Mouse (Mus musculus): ENCODE measurements around the gene Tspan11. TPM values are rescaled to one million over a fixed set of nuclear protein-coding genes. Genes with fewer than 3 reads are reported as not detected.

Gene Tspan11
- polyA plus RNA-seq, 1 experiment from 2014 or later, result 9.6 TPM

- Histone ChIP-seq H3K9me3 (ENCODE audit: control insufficient read depth, low read length) (no peaks in the 10 kb centered on the region), H3K9ac (replicated peaks; ENCODE audit: low read depth, low read length) (no peak overlapping the region), H3K27me3 (replicated peaks; ENCODE audit: control insufficient read depth, insufficient read depth, low read length) (no peaks in the 10 kb centered on the region), H3K4me2 (ENCODE audit: low read length) (peak overlapping the region; percentile 1; the same call in 1 of the 2 replicates), H3K4me3 (replicated peaks; ENCODE audit: low read length) (no peak overlapping the region), H3K36me3 (ENCODE audit: control insufficient read depth, insufficient read depth) (no peaks in the 10 kb centered on the region), H3K27ac (ENCODE audit: low read length) (no peak overlapping the region), H3K4me1 (replicated peaks; ENCODE audit: control insufficient read depth, insufficient read depth, low read length) (peaks cover 25% of the 10 kb centered on the region)
- ATAC-seq, result peak; percentile 27; the same call in 1 of the 2 replicates
- WGBS, result 20% methylated on average over 16 of the region's 16 CpGs
Observed at GRCm38 (mm10) chr6:127853771-127854687, 33.4 kb upstream of the Tspan11 start.

DNA sequence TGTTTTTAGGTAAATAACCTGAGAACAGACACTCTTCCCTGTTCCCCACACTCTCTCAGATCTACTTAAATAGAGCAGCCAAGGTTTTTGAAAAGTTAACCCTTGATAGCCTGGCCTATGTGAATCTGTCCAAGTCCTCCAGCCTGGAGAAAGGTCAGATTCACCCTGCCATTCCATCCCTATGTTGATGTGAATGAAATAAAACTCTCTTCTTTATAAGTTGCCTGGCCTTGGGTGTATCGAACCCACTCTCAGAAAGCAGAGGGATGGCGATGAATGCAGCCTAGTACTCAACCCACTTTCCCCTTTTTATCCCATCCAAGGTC is 32.7 kb upstream of the Tspan11 start:
- Histone ChIP-seq H3K36me3 (ENCODE audit: control insufficient read depth, insufficient read depth) (no peaks in the 10 kb centered on the region), H3K4me1 (replicated peaks; ENCODE audit: control insufficient read depth, insufficient read depth, low read length) (peaks cover 25% of the 10 kb centered on the region), H3K9me3 (ENCODE audit: control insufficient read depth, low read length) (no peaks in the 10 kb centered on the region), H3K9ac (replicated peaks; ENCODE audit: low read depth, low read length) (no peak overlapping the region), H3K4me3 (replicated peaks; ENCODE audit: low read length) (no peak overlapping the region), H3K4me2 (ENCODE audit: low read length) (no peak overlapping the region), H3K27me3 (replicated peaks; ENCODE audit: control insufficient read depth, insufficient read depth, low read length) (no peaks in the 10 kb centered on the region), H3K27ac (ENCODE audit: low read length) (no peak overlapping the region)
- no peak for ATAC-seq
- 98% methylated on average over 2 of the region's 2 CpGs for WGBS

- Histone ChIP-seq H3K9me3 (ENCODE audit: control insufficient read depth, low read length) (no peaks in the 10 kb centered on the region), H3K4me1 (replicated peaks; ENCODE audit: control insufficient read depth, insufficient read depth, low read length) (peaks cover 25% of the 10 kb centered on the region), H3K4me3 (replicated peaks; ENCODE audit: low read length) (no peak overlapping the region), H3K27me3 (replicated peaks; ENCODE audit: control insufficient read depth, insufficient read depth, low read length) (no peaks in the 10 kb centered on the region), H3K27ac (ENCODE audit: low read length) (no peak overlapping the region), H3K4me2 (ENCODE audit: low read length) (no peak overlapping the region), H3K9ac (replicated peaks; ENCODE audit: low read depth, low read length) (no peak overlapping the region), H3K36me3 (ENCODE audit: control insufficient read depth, insufficient read depth) (no peaks in the 10 kb centered on the region)
- WGBS, result 16% methylated on average over 9 of the region's 9 CpGs
- ATAC-seq, result peak; percentile 84
Observed at GRCm38 (mm10) chr6:127855711-127856295, 31.6 kb upstream of the Tspan11 start.

DNA sequence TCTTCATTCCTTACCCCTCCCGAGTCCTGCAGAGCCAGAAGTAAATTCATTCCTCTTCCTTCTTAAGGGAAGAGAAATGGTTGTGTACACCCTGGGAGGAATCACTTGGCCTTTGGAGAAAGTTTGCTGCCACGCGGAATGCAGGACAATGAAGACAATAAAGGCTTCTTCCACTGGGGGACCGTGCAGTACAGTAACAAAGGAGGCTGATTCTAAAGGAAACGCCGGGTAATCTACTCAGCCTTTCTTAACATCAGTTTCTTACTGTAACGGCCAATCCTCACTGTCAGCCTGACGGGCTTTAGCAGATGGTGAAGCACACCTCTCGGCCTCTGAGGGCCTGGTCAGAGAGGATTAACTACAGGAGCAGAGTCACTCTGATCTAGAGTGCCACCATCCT is 25.4 kb upstream of the Tspan11 start:
- no peaks in the 10 kb centered on the region for H3K36me3 ChIP-seq (ENCODE audit: control insufficient read depth, insufficient read depth)
- H3K27ac ChIP-seq (ENCODE audit: low read length), result no peak overlapping the region
- no peaks in the 10 kb centered on the region for H3K27me3 ChIP-seq (replicated peaks; ENCODE audit: control insufficient read depth, insufficient read depth, low read length)
- WGBS, result 23% methylated on average over 9 of the region's 9 CpGs
- H3K4me3 ChIP-seq (replicated peaks; ENCODE audit: low read length), result no peak overlapping the region
- H3K9ac ChIP-seq (replicated peaks; ENCODE audit: low read depth, low read length), result no peak overlapping the region
- no peak overlapping the region for H3K4me2 ChIP-seq (ENCODE audit: low read length)
- no peak for ATAC-seq
- H3K4me1 ChIP-seq (replicated peaks; ENCODE audit: control insufficient read depth, insufficient read depth, low read length), result no peaks in the 10 kb centered on the region
- no peaks in the 10 kb centered on the region for H3K9me3 ChIP-seq (ENCODE audit: control insufficient read depth, low read length)

- no peaks in the 10 kb centered on the region for H3K9me3 ChIP-seq (ENCODE audit: control insufficient read depth, low read length)
- H3K27ac ChIP-seq (ENCODE audit: low read length), result no peak overlapping the region
- no peaks in the 10 kb centered on the region for H3K4me1 ChIP-seq (replicated peaks; ENCODE audit: control insufficient read depth, insufficient read depth, low read length)
- no peak overlapping the region for H3K4me2 ChIP-seq (ENCODE audit: low read length)
- WGBS, result 84% methylated on average over 4 of the region's 4 CpGs
- no peaks in the 10 kb centered on the region for H3K36me3 ChIP-seq (ENCODE audit: control insufficient read depth, insufficient read depth)
- no peaks in the 10 kb centered on the region for H3K27me3 ChIP-seq (replicated peaks; ENCODE audit: control insufficient read depth, insufficient read depth, low read length)
- ATAC-seq, result no peak
- no peak overlapping the region for H3K9ac ChIP-seq (replicated peaks; ENCODE audit: low read depth, low read length)
- no peak overlapping the region for H3K4me3 ChIP-seq (replicated peaks; ENCODE audit: low read length)
Observed at GRCm38 (mm10) chr6:127865391-127865790, 22.0 kb upstream of the Tspan11 start.

DNA sequence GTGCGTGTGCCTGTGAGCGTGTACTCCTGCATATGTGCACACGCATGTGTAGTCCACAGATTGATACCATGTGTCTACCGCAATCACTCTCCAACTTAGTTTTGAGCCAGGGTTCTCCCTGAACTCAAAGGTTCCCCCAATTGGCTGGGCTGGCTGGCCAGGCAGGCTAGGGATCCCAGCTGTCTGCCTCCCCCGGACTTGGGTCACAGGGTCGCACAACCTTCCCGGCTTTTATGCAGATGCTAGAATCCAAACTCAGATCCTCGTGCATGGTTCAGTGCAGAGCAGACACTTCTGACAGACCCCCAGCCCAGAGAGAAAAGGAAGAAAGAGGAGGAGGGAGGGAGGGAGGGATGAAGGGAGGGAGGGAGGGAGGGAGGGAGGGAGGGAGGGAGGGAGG is 18.8 kb upstream of the Tspan11 start:
- no peaks in the 10 kb centered on the region for H3K27me3 ChIP-seq (replicated peaks; ENCODE audit: control insufficient read depth, insufficient read depth, low read length)
- no peak overlapping the region for H3K4me3 ChIP-seq (replicated peaks; ENCODE audit: low read length)
- H3K36me3 ChIP-seq (ENCODE audit: control insufficient read depth, insufficient read depth), result no peaks in the 10 kb centered on the region
- whole genome bisulfite sequencing, result 87% methylated on average over 8 of the region's 8 CpGs
- no peaks in the 10 kb centered on the region for H3K9me3 ChIP-seq (ENCODE audit: control insufficient read depth, low read length)
- H3K4me1 ChIP-seq (replicated peaks; ENCODE audit: control insufficient read depth, insufficient read depth, low read length), result no peaks in the 10 kb centered on the region
- ATAC-seq, result no peak
- H3K27ac ChIP-seq (ENCODE audit: low read length), result no peak overlapping the region
- no peak overlapping the region for H3K4me2 ChIP-seq (ENCODE audit: low read length)
- H3K9ac ChIP-seq (replicated peaks; ENCODE audit: low read depth, low read length), result no peak overlapping the region

GRCm38 (mm10) chr6:127869121-127869520 is 18.3 kb upstream of the Tspan11 start:
- Histone ChIP-seq H3K4me1 (replicated peaks; ENCODE audit: control insufficient read depth, insufficient read depth, low read length) (no peaks in the 10 kb centered on the region), H3K4me2 (ENCODE audit: low read length) (no peak overlapping the region), H3K4me3 (replicated peaks; ENCODE audit: low read length) (no peak overlapping the region), H3K36me3 (ENCODE audit: control insufficient read depth, insufficient read depth) (no peaks in the 10 kb centered on the region), H3K9ac (replicated peaks; ENCODE audit: low read depth, low read length) (no peak overlapping the region), H3K9me3 (ENCODE audit: control insufficient read depth, low read length) (no peaks in the 10 kb centered on the region), H3K27ac (ENCODE audit: low read length) (no peak overlapping the region), H3K27me3 (replicated peaks; ENCODE audit: control insufficient read depth, insufficient read depth, low read length) (no peaks in the 10 kb centered on the region)
- no peak for ATAC-seq
- WGBS, result 80% methylated on average over 7 of the region's 7 CpGs

DNA sequence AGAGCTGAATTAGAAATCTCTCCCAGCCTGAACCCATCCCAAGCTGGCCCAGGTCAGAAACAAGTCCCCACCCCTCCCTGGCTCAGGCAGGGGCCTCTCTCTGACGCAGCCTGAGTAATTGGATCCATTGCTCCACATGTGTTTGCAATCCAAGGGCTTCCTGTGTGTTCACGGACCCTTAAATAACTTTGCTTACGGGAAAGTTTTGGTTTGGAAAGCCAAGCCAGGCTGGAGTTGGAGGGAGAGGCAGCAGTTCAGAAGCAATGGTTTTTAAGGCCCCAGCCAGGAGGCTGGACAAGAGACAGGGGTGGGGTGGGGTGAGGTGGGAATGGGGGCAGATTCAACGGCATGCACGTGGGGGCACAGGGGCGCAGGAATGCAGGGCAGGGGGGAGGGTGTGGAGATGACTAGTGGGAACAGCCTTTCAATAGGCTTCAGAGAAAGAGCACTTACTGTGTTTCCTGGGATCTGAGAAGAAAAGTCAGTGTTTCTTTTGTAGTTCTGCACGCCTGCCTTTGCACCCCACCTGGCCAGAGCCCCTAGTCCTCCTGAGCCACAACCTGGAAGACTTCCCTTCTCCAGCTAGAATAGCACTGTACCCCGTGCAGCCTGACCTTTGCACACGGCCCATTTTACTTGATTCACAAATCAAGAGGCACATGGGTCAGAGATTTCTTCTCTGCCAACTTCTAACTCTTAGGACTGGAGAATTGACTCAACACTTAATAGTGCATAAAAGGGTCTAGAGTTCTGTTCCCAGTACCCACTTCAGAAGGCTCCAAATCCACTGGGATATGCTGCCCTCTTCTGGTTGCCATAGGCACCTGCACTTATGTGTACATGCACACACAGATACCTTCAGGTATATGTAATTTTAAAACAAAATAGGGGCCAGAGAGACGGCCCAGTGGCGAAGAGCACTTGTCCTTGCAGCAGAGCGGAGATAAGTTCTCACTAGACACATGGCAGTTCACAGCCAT is 16.8 kb upstream of the Tspan11 start:
- H3K4me1 ChIP-seq (replicated peaks; ENCODE audit: control insufficient read depth, insufficient read depth, low read length), result no peaks in the 10 kb centered on the region
- ATAC-seq, result no peak
- H3K9me3 ChIP-seq (ENCODE audit: control insufficient read depth, low read length), result no peaks in the 10 kb centered on the region
- no peaks in the 10 kb centered on the region for H3K36me3 ChIP-seq (ENCODE audit: control insufficient read depth, insufficient read depth)
- no peak overlapping the region for H3K4me2 ChIP-seq (ENCODE audit: low read length)
- no peak overlapping the region for H3K27ac ChIP-seq (ENCODE audit: low read length)
- 75% methylated on average over 12 of the region's 12 CpGs for WGBS
- H3K9ac ChIP-seq (replicated peaks; ENCODE audit: low read depth, low read length), result no peak overlapping the region
- H3K4me3 ChIP-seq (replicated peaks; ENCODE audit: low read length), result no peak overlapping the region
- H3K27me3 ChIP-seq (replicated peaks; ENCODE audit: control insufficient read depth, insufficient read depth, low read length), result no peaks in the 10 kb centered on the region

GRCm38 (mm10) chr6:127871436-127871835 is 16.0 kb upstream of the Tspan11 start:
- Histone ChIP-seq H3K9ac (replicated peaks; ENCODE audit: low read depth, low read length) (no peak overlapping the region), H3K27me3 (replicated peaks; ENCODE audit: control insufficient read depth, insufficient read depth, low read length) (no peaks in the 10 kb centered on the region), H3K4me1 (replicated peaks; ENCODE audit: control insufficient read depth, insufficient read depth, low read length) (no peaks in the 10 kb centered on the region), H3K4me3 (replicated peaks; ENCODE audit: low read length) (no peak overlapping the region), H3K36me3 (ENCODE audit: control insufficient read depth, insufficient read depth) (no peaks in the 10 kb centered on the region), H3K4me2 (ENCODE audit: low read length) (no peak overlapping the region), H3K9me3 (ENCODE audit: control insufficient read depth, low read length) (no peaks in the 10 kb centered on the region), H3K27ac (ENCODE audit: low read length) (no peak overlapping the region)
- WGBS, result 94% methylated on average over 6 of the region's 6 CpGs
- no peak for ATAC-seq

Data from forebrain, embryonic 16.5 days (tissue).